Mouse (Mus musculus) kidney, postnatal 10 days (tissue): ENCODE data around the gene Slc38a2.

ENCODE experiments used
- DNase-seq: peaks from one replicate; pipeline ENCODE4 v3.0.0; 2021; ENCODE audit warnings: mixed read lengths

Gene Slc38a2

GRCm38 (mm10) chr15:96699521-96700511 lies at the start of gene Slc38a2:
TSS of gene Slc38a2 (minus strand) at chr15:96699730.
- peak; percentile 96 for DNase-seq

- no peak for DNase-seq
Measured at GRCm38 (mm10) chr15:96749101-96749500, 49.6 kb upstream of the Slc38a2 start.

GRCm38 (mm10) chr15:96747551-96747950 lies 48.0 kb upstream of the Slc38a2 start:
- DNase-seq = no peak

GRCm38 (mm10) chr15:96746986-96747385 lies 47.5 kb upstream of the Slc38a2 start:
- DNase-seq = no peak

- DNase-seq = no peak
Measured at GRCm38 (mm10) chr15:96745299-96745698, 45.8 kb upstream of the Slc38a2 start.

GRCm38 (mm10) chr15:96744882-96745296 lies 45.4 kb upstream of the Slc38a2 start:
- DNase-seq = no peak

- no peak for DNase-seq
Measured at GRCm38 (mm10) chr15:96744153-96744881, 44.8 kb upstream of the Slc38a2 start.

GRCm38 (mm10) chr15:96743257-96743656 lies 43.7 kb upstream of the Slc38a2 start:
- no peak for DNase-seq

- no peak for DNase-seq
Measured at GRCm38 (mm10) chr15:96742591-96743241, 43.2 kb upstream of the Slc38a2 start.

GRCm38 (mm10) chr15:96740865-96741561 lies 41.5 kb upstream of the Slc38a2 start:
- no peak for DNase-seq

- no peak for DNase-seq
Measured at GRCm38 (mm10) chr15:96740091-96740490, 40.6 kb upstream of the Slc38a2 start.

- DNase-seq = no peak
Measured at GRCm38 (mm10) chr15:96736663-96737385, 37.3 kb upstream of the Slc38a2 start.

GRCm38 (mm10) chr15:96735562-96736160 lies 36.1 kb upstream of the Slc38a2 start:
- no peak for DNase-seq

- no peak for DNase-seq
Measured at GRCm38 (mm10) chr15:96734423-96734822, 34.9 kb upstream of the Slc38a2 start.

GRCm38 (mm10) chr15:96730416-96730815 lies 30.9 kb upstream of the Slc38a2 start:
- no peak for DNase-seq

GRCm38 (mm10) chr15:96729785-96730184 lies 30.3 kb upstream of the Slc38a2 start:
- peak; percentile 37 for DNase-seq

GRCm38 (mm10) chr15:96728993-96729392 lies 29.5 kb upstream of the Slc38a2 start:
- no peak for DNase-seq

- DNase-seq = no peak
Measured at GRCm38 (mm10) chr15:96728346-96728745, 28.8 kb upstream of the Slc38a2 start.

- no peak for DNase-seq
Measured at GRCm38 (mm10) chr15:96724506-96724905, 25.0 kb upstream of the Slc38a2 start.

- DNase-seq = no peak
Measured at GRCm38 (mm10) chr15:96722228-96722627, 22.7 kb upstream of the Slc38a2 start.

- DNase-seq = no peak
Measured at GRCm38 (mm10) chr15:96720146-96720545, 20.6 kb upstream of the Slc38a2 start.
